Mouse (Mus musculus): ENCODE results near the gene Shroom3. TPM values are rescaled to one million over a fixed set of nuclear protein-coding genes. Genes with fewer than 3 reads are reported as not detected.

Gene Shroom3
- polyA plus RNA-seq, 1 experiment from 2014 or later = 5.0 TPM

- Histone ChIP-seq H3K4me3 (no peak overlapping the region), H3K4me1 (peaks cover 6% of the 10 kb centered on the region; the same call in 1 of the 2 replicates), H3K36me3 (peaks cover 63% of the 10 kb centered on the region), H3K9me3 (replicated peaks) (no peaks in the 10 kb centered on the region; the same call in 1 of the 2 replicates), H3K27ac (no peak overlapping the region), H3K27me3 (ENCODE audit: low read depth, poor library complexity, severe bottlenecking) (no peaks in the 10 kb centered on the region)
- WGBS = 79% methylated on average over 14 of the region's 14 CpGs
- no peak for DNase-seq (ENCODE audit: low spot score)
Observed at GRCm38 (mm10) chr5:92948972-92949745, 265.9 kb downstream of the Shroom3 start.

GRCm38 (mm10) chr5:92950583-92950982 is 267.3 kb downstream of the Shroom3 start:
- peaks cover 6% of the 10 kb centered on the region; the same call in 1 of the 2 replicates for H3K4me1 ChIP-seq
- no peaks in the 10 kb centered on the region; the same call in 1 of the 2 replicates for H3K9me3 ChIP-seq (replicated peaks)
- DNase-seq (ENCODE audit: low spot score) = no peak
- no peak overlapping the region for H3K27ac ChIP-seq
- no peak overlapping the region for H3K4me3 ChIP-seq
- no peaks in the 10 kb centered on the region for H3K27me3 ChIP-seq (ENCODE audit: low read depth, poor library complexity, severe bottlenecking)
- WGBS = 90% methylated on average over 14 of the region's 14 CpGs
- peaks cover 63% of the 10 kb centered on the region for H3K36me3 ChIP-seq

GRCm38 (mm10) chr5:92951079-92951478 is 267.8 kb downstream of the Shroom3 start:
- Histone ChIP-seq H3K36me3 (peaks cover 68% of the 10 kb centered on the region), H3K9me3 (replicated peaks) (no peaks in the 10 kb centered on the region), H3K27ac (no peak overlapping the region), H3K27me3 (ENCODE audit: low read depth, poor library complexity, severe bottlenecking) (no peaks in the 10 kb centered on the region), H3K4me3 (no peak overlapping the region), H3K4me1 (peaks cover 6% of the 10 kb centered on the region; the same call in 1 of the 2 replicates)
- 94% methylated on average over 14 of the region's 14 CpGs for WGBS
- DNase-seq (ENCODE audit: low spot score) = no peak

- Histone ChIP-seq H3K27ac (no peak overlapping the region), H3K36me3 (peaks cover 73% of the 10 kb centered on the region), H3K4me3 (no peak overlapping the region), H3K9me3 (replicated peaks) (no peaks in the 10 kb centered on the region), H3K27me3 (ENCODE audit: low read depth, poor library complexity, severe bottlenecking) (no peaks in the 10 kb centered on the region), H3K4me1 (peaks cover 13% of the 10 kb centered on the region)
- DNase-seq (ENCODE audit: low spot score) = no peak
- WGBS = 91% methylated on average over 8 of the region's 8 CpGs
Observed at GRCm38 (mm10) chr5:92953865-92954264, 270.6 kb downstream of the Shroom3 start.

GRCm38 (mm10) chr5:92954323-92954722 is 271.1 kb downstream of the Shroom3 start:
- Histone ChIP-seq H3K4me3 (no peak overlapping the region), H3K27me3 (ENCODE audit: low read depth, poor library complexity, severe bottlenecking) (no peaks in the 10 kb centered on the region), H3K9me3 (replicated peaks) (no peaks in the 10 kb centered on the region), H3K4me1 (peaks cover 13% of the 10 kb centered on the region), H3K27ac (no peak overlapping the region), H3K36me3 (peaks cover 68% of the 10 kb centered on the region)
- 38% methylated on average over 10 of the region's 10 CpGs for WGBS
- peak; percentile 75 for DNase-seq (ENCODE audit: low spot score)

GRCm38 (mm10) chr5:92954827-92955475 is 271.7 kb downstream of the Shroom3 start:
- peaks cover 65% of the 10 kb centered on the region for H3K36me3 ChIP-seq

GRCm38 (mm10) chr5:92959287-92959686 is 276.1 kb downstream of the Shroom3 start:
- Histone ChIP-seq H3K27ac (peak overlapping the region; percentile 66), H3K4me1 (peaks cover 33% of the 10 kb centered on the region)

More at GRCm38 (mm10) chr5:92954827-92955475, 271.7 kb downstream of the Shroom3 start:
- 45% methylated on average over 6 of the region's 6 CpGs for WGBS
- no peak overlapping the region for H3K27ac ChIP-seq
- H3K4me1 ChIP-seq = peaks cover 17% of the 10 kb centered on the region
- H3K4me3 ChIP-seq = no peak overlapping the region
- no peaks in the 10 kb centered on the region for H3K27me3 ChIP-seq (ENCODE audit: low read depth, poor library complexity, severe bottlenecking)
- no peaks in the 10 kb centered on the region for H3K9me3 ChIP-seq (replicated peaks)
- DNase-seq (ENCODE audit: low spot score) = no peak

GRCm38 (mm10) chr5:92959708-92960107 is 276.5 kb downstream of the Shroom3 start:
- Histone ChIP-seq H3K36me3 (peaks cover 55% of the 10 kb centered on the region), H3K27me3 (ENCODE audit: low read depth, poor library complexity, severe bottlenecking) (no peaks in the 10 kb centered on the region), H3K9me3 (replicated peaks) (no peaks in the 10 kb centered on the region), H3K4me3 (no peak overlapping the region), H3K27ac (peak overlapping the region; percentile 66), H3K4me1 (peaks cover 33% of the 10 kb centered on the region)
- WGBS = 83% methylated on average over 9 of the region's 9 CpGs
- DNase-seq (ENCODE audit: low spot score) = no peak

More at GRCm38 (mm10) chr5:92959287-92959686, 276.1 kb downstream of the Shroom3 start:
- H3K9me3 ChIP-seq (replicated peaks) = no peaks in the 10 kb centered on the region
- H3K36me3 ChIP-seq = peaks cover 50% of the 10 kb centered on the region
- no peaks in the 10 kb centered on the region for H3K27me3 ChIP-seq (ENCODE audit: low read depth, poor library complexity, severe bottlenecking)
- no peak for DNase-seq (ENCODE audit: low spot score)
- no peak overlapping the region for H3K4me3 ChIP-seq
- 68% methylated on average over 10 of the region's 10 CpGs for WGBS

GRCm38 (mm10) chr5:92961353-92961752 is 278.1 kb downstream of the Shroom3 start:
- 82% methylated on average over 11 of the region's 11 CpGs for WGBS
- Histone ChIP-seq H3K27me3 (ENCODE audit: low read depth, poor library complexity, severe bottlenecking) (no peaks in the 10 kb centered on the region), H3K4me1 (peaks cover 33% of the 10 kb centered on the region), H3K36me3 (peaks cover 57% of the 10 kb centered on the region), H3K27ac (no peak overlapping the region), H3K9me3 (replicated peaks) (no peaks in the 10 kb centered on the region), H3K4me3 (no peak overlapping the region)
- no peak for DNase-seq (ENCODE audit: low spot score)

- 86% methylated on average over 7 of the region's 7 CpGs for WGBS
- Histone ChIP-seq H3K36me3 (peaks cover 59% of the 10 kb centered on the region), H3K9me3 (replicated peaks) (no peaks in the 10 kb centered on the region), H3K27me3 (ENCODE audit: low read depth, poor library complexity, severe bottlenecking) (no peaks in the 10 kb centered on the region), H3K27ac (no peak overlapping the region), H3K4me1 (peaks cover 33% of the 10 kb centered on the region), H3K4me3 (no peak overlapping the region)
- DNase-seq (ENCODE audit: low spot score) = no peak
Observed at GRCm38 (mm10) chr5:92961770-92962231, 278.6 kb downstream of the Shroom3 start.

GRCm38 (mm10) chr5:92964691-92965090 is 281.5 kb downstream of the Shroom3 start:
- peaks cover 21% of the 10 kb centered on the region for H3K4me1 ChIP-seq
- no peak overlapping the region for H3K4me3 ChIP-seq
- no peaks in the 10 kb centered on the region for H3K27me3 ChIP-seq (ENCODE audit: low read depth, poor library complexity, severe bottlenecking)
- no peak for DNase-seq (ENCODE audit: low spot score)
- no peaks in the 10 kb centered on the region for H3K9me3 ChIP-seq (replicated peaks)
- WGBS = 90% methylated on average over 13 of the region's 13 CpGs
- H3K36me3 ChIP-seq = peaks cover 48% of the 10 kb centered on the region
- H3K27ac ChIP-seq = no peak overlapping the region

GRCm38 (mm10) chr5:92967143-92967542 is 283.9 kb downstream of the Shroom3 start:
- Histone ChIP-seq H3K9me3 (replicated peaks) (no peaks in the 10 kb centered on the region), H3K4me1 (peaks cover 3% of the 10 kb centered on the region; the same call in 1 of the 2 replicates), H3K27ac (no peak overlapping the region), H3K27me3 (ENCODE audit: low read depth, poor library complexity, severe bottlenecking) (no peaks in the 10 kb centered on the region), H3K36me3 (peaks cover 40% of the 10 kb centered on the region), H3K4me3 (no peak overlapping the region)
- DNase-seq (ENCODE audit: low spot score) = no peak
- 80% methylated on average over 9 of the region's 9 CpGs for WGBS

- peaks cover 32% of the 10 kb centered on the region for H3K36me3 ChIP-seq
- peaks cover 3% of the 10 kb centered on the region; the same call in 1 of the 2 replicates for H3K4me1 ChIP-seq
- 89% methylated on average over 3 of the region's 3 CpGs for whole genome bisulfite sequencing
- H3K9me3 ChIP-seq (replicated peaks) = no peaks in the 10 kb centered on the region
- H3K4me3 ChIP-seq = no peak overlapping the region
- H3K27me3 ChIP-seq (ENCODE audit: low read depth, poor library complexity, severe bottlenecking) = no peaks in the 10 kb centered on the region
- no peak for DNase-seq (ENCODE audit: low spot score)
- no peak overlapping the region for H3K27ac ChIP-seq
Observed at GRCm38 (mm10) chr5:92967906-92968305, 284.7 kb downstream of the Shroom3 start.

All from limb, embryonic 10.5 days (tissue).